Mouse (Mus musculus) adipose tissue, adult 10 weeks (tissue): ENCODE data around the gene Olfr642. TPM values are rescaled to one million over a fixed set of nuclear protein-coding genes. Genes with fewer than 3 reads are reported as not detected.

Source experiments
- polyA plus RNA-seq: library from polyadenylated mRNA; stranded (reverse); fragments of 350-450 nt; fragmentation: Illumina TruSeq; extraction: RNeasy Lipid Tissue Mini Kit (QIAGEN cat#74804); gene quantifications from one replicate; pipeline ENCODE4 v1.2.3, GENCODE M21; 2014; ENCODE audit warnings: low read depth, low replicate concordance

The Olfr642 gene
- polyA plus RNA-seq: not detected

GRCm38 (mm10) chr7:104052566-104052965 lies at the start of gene Olfr642:
TSS of gene Olfr642 (minus strand) at chr7:104052666.

DNA sequence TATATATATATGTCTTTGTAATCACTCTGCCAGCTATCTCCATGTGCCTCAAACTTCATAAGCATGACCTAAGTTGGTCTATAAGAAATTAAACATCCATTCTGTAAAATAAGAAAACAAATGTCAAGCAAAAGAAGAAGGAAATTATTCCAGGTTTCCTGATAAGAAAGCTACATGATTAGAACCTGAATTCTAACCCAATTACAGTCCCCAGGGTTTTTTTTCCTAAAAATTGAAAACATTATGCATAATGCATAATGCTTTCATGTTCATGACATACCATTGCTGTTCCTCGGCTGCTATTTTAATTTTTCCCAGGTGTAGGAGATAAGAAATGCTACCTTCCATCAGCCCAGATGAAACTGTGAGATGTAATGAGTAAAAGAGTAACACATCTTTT lies 32.9 kb upstream of the Olfr642 start, which contains the start of gene Olfr645:
Olfr645 (minus strand) TSS at position 101 of the 400 bp plus-strand sequence.

GRCm38 (mm10) chr7:104071769-104072168 lies 19.3 kb upstream of the Olfr642 start, which contains the start of gene Olfr644:
TSS of gene Olfr644 (minus strand) at chr7:104071869.

DNA sequence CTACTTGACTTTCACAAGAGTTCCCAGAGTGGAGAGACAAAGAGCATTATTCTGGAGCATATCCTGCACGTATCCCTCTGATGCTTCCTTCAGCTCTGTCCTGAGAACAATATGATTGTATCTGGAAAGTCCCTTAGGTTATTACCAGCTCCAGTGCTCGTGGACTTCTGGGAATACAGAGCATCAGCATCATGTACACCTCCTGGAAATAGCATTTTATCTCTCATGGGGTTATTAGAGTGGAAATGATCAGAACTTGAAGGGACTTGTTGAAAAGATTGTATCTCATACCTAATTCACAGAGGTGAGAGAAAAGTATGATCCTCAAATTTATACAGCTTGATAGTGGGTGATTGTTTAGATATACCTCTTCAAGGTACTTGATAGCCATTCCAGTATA lies 8.9 kb upstream of the Olfr642 start, which contains the start of gene 4930516K23Rik:
4930516K23Rik (minus strand) TSS at position 101 of the 400 bp plus-strand sequence.

GRCm38 (mm10) chr7:104035145-104035544 lies 17.3 kb downstream of the Olfr642 start, which contains the start of gene Olfr641:
TSS of gene Olfr641 (plus strand) at chr7:104035445.

DNA sequence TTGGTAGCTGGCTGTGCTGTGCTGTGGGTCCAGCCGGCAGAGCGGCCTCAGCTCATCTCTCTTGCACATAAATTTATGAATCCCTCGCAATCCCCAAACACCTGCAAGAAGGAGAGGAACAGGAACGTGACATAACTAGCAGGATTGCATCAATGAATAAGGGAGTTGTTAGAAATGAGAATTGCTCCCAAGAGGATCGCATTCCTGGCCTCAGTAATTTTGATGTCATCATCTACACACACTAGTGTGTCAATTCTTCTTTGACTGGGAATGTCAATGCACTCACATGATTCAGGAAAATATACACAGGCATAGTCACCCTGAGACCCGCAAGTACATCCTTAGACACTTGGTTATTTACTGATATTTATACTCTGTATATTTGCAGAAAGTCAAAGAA lies 27.0 kb downstream of the Olfr642 start, which contains the start of gene Olfr640:
Olfr640 (minus strand) TSS at position 101 of the 400 bp plus-strand sequence.

GRCm38 (mm10) chr7:104017203-104017602 lies 35.3 kb downstream of the Olfr642 start, which contains the start of gene Olfr639:
TSS of gene Olfr639 (minus strand) at chr7:104017303.

DNA sequence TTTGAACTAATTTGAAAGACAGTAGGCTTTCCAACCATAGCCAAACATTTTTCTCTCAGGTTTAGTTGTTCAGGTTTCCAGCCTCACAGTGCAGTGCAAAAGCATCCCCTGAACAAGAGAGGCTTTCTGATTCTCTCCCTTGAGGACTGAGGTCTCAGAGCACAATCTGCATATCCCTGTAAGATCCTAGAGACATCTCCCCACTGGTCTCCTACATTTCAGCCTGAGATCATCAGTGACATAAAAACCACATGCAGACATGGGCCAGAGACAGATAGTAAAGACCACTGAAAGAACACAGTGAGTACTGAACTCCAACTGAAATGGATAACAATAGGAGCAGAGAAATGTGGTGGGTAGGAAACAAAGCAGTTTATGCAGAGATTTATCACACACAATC lies 54.0 kb downstream of the Olfr642 start, which contains the start of gene Olfr638:
Olfr638 (plus strand) TSS at position 301 of the 400 bp plus-strand sequence.

Other genes with a start within 250 kb of the Olfr642 start
- 353 TPM for gene Hbb-bt, start 238.7 kb downstream of the Olfr642 start, polyA plus RNA-seq
- 2,394 TPM for gene Hbb-bs, start 224.6 kb downstream of the Olfr642 start, polyA plus RNA-seq
- not detected for gene Hbb-bh2, start 212.1 kb downstream of the Olfr642 start, polyA plus RNA-seq
- not detected for gene Hbb-bh1, start 209.5 kb downstream of the Olfr642 start, polyA plus RNA-seq
- not detected for gene Hbb-y, start 199.4 kb downstream of the Olfr642 start, polyA plus RNA-seq
- gene Olfr66, start 166.4 kb downstream of the Olfr642 start, polyA plus RNA-seq: not detected
- gene Olfr64, start 158.2 kb downstream of the Olfr642 start, polyA plus RNA-seq: not detected
- not detected for gene Olfr65, start 149.2 kb downstream of the Olfr642 start, polyA plus RNA-seq
- not detected for gene Olfr631, start 123.8 kb downstream of the Olfr642 start, polyA plus RNA-seq
- gene Olfr632, start 118.3 kb downstream of the Olfr642 start, polyA plus RNA-seq: not detected
- gene Olfr633, start 108.2 kb downstream of the Olfr642 start, polyA plus RNA-seq: not detected
- not detected for gene Olfr635, start 81.5 kb downstream of the Olfr642 start, polyA plus RNA-seq
- not detected for gene Olfr638, start 53.9 kb downstream of the Olfr642 start, polyA plus RNA-seq
- not detected for gene Olfr639, start 35.4 kb downstream of the Olfr642 start, polyA plus RNA-seq
- gene Olfr640, start 27.1 kb downstream of the Olfr642 start, polyA plus RNA-seq: not detected
- not detected for gene Olfr641, start 17.2 kb downstream of the Olfr642 start, polyA plus RNA-seq
- gene 4930516K23Rik, start 8.8 kb upstream of the Olfr642 start, polyA plus RNA-seq: not detected
- not detected for gene Olfr644, start 19.2 kb upstream of the Olfr642 start, polyA plus RNA-seq
- gene Olfr645, start 32.8 kb upstream of the Olfr642 start, polyA plus RNA-seq: not detected
- not detected for gene Olfr646, start 52.2 kb upstream of the Olfr642 start, polyA plus RNA-seq
- gene Ubqln5, start 77.2 kb upstream of the Olfr642 start, polyA plus RNA-seq: 0.88 TPM
- gene Olfr643, start 84.7 kb upstream of the Olfr642 start, polyA plus RNA-seq: not detected
- gene Ubqln3, start 90.6 kb upstream of the Olfr642 start, polyA plus RNA-seq: 7.9 TPM
- gene Ubqlnl, start 97.9 kb upstream of the Olfr642 start, polyA plus RNA-seq: 6.5 TPM
- gene Olfm5, start 112.2 kb upstream of the Olfr642 start, polyA plus RNA-seq: not detected
- not detected for gene Olfr648, start 130.7 kb upstream of the Olfr642 start, polyA plus RNA-seq
- gene Olfr649, start 143.3 kb upstream of the Olfr642 start, polyA plus RNA-seq: not detected
- gene Trim6, start 166.1 kb upstream of the Olfr642 start, polyA plus RNA-seq: 1.7 TPM
- 11.9 TPM for gene Trim34a, start 191.8 kb upstream of the Olfr642 start, polyA plus RNA-seq
- gene Trim5, start 235.4 kb upstream of the Olfr642 start, polyA plus RNA-seq: 2.4 TPM